Mouse (Mus musculus) lung, postnatal 36 days (tissue): ENCODE results near the gene Rd3.

Experiments
- DNase-seq: peaks from one replicate; pipeline ENCODE4 v3.0.0; 2022; ENCODE audit warnings: mixed read lengths

Rd3 gene

GRCm38 (mm10) chr1:191977187-191977586 is at the start of gene Rd3:
Rd3 (plus strand) TSS chr1:191977370.
- peak; percentile 50 for DNase-seq

- DNase-seq = no peak
Observed at GRCm38 (mm10) chr1:191928345-191928744, 48.8 kb upstream of the Rd3 start.

- DNase-seq = no peak
Observed at GRCm38 (mm10) chr1:191929065-191929464, 48.1 kb upstream of the Rd3 start.

GRCm38 (mm10) chr1:191929897-191930524 is 47.2 kb upstream of the Rd3 start:
- no peak for DNase-seq

- no peak for DNase-seq
Observed at GRCm38 (mm10) chr1:191930525-191931105, 46.6 kb upstream of the Rd3 start.

- no peak for DNase-seq
Observed at GRCm38 (mm10) chr1:191932286-191932985, 44.7 kb upstream of the Rd3 start.

GRCm38 (mm10) chr1:191932986-191933632 is 44.1 kb upstream of the Rd3 start:
- DNase-seq = no peak

GRCm38 (mm10) chr1:191943638-191944037 is 33.5 kb upstream of the Rd3 start:
- DNase-seq = peak; percentile 59

- DNase-seq = no peak
Observed at GRCm38 (mm10) chr1:191945341-191945740, 31.8 kb upstream of the Rd3 start.

GRCm38 (mm10) chr1:191945756-191946155 is 31.4 kb upstream of the Rd3 start:
- no peak for DNase-seq

GRCm38 (mm10) chr1:191946261-191946660 is 30.9 kb upstream of the Rd3 start:
- DNase-seq = peak; percentile 68

GRCm38 (mm10) chr1:191946835-191947234 is 30.3 kb upstream of the Rd3 start:
- DNase-seq = no peak

GRCm38 (mm10) chr1:191947796-191948195 is 29.4 kb upstream of the Rd3 start:
- no peak for DNase-seq

- DNase-seq = peak; percentile 48
Observed at GRCm38 (mm10) chr1:191948600-191948999, 28.6 kb upstream of the Rd3 start.

GRCm38 (mm10) chr1:191950611-191951010 is 26.6 kb upstream of the Rd3 start:
- DNase-seq = no peak

- no peak for DNase-seq
Observed at GRCm38 (mm10) chr1:191952733-191953335, 24.3 kb upstream of the Rd3 start.

GRCm38 (mm10) chr1:191955101-191955500 is 22.1 kb upstream of the Rd3 start:
- DNase-seq = peak; percentile 77

- DNase-seq = peak; percentile 73
Observed at GRCm38 (mm10) chr1:191956261-191956660, 20.9 kb upstream of the Rd3 start.

GRCm38 (mm10) chr1:191956871-191957270 is 20.3 kb upstream of the Rd3 start:
- peak; percentile 37 for DNase-seq

GRCm38 (mm10) chr1:191957321-191957720 is 19.8 kb upstream of the Rd3 start:
- DNase-seq = no peak

- DNase-seq = no peak
Observed at GRCm38 (mm10) chr1:191960946-191961345, 16.2 kb upstream of the Rd3 start.

- DNase-seq = no peak
Observed at GRCm38 (mm10) chr1:191963413-191963812, 13.8 kb upstream of the Rd3 start.
